In the genomic region with DNA sequence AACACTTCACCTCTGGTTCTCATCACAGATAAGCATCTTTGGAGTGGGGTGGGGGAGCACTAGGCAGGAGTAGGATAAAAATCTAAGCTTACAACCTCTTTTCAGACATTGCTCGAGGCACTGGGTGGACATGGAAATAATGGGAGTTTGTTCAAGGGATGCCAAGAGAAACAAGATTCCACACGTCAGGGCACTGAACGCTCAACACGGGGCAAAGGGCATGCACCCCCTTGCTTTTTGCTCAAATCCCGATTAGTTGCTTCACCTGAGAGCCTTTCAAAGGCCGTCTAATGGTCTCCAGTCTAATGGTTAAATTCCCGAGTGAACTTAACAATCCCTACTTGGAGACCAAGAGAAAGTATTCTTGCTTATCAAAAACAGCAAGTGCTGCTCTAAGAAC, we compare ENCODE assay signal across 8 mouse cellular contexts. TPM values are rescaled to one million over a fixed set of nuclear protein-coding genes. Genes with fewer than 3 reads are reported as not detected.
DNase-seq lines count a peak whose midpoint lies in the region; ATAC-seq and TF ChIP-seq lines count a peak whose summit lies in the region.

No protein-coding gene starts in this region.

- H3K27ac ChIP-seq in left cerebral cortex, adult 2 months: no peak overlapping the region
- H3K27ac ChIP-seq in embryonic facial prominence, embryonic 11.5 days (replicated peaks; ENCODE audit: low read depth, low read length): no peak overlapping the region
- H3K27ac ChIP-seq in intestine, embryonic 14.5 days (ENCODE audit: low read depth): peak overlapping the region; percentile 78; the same call in 1 of the 2 replicates
- H3K27ac ChIP-seq in neural tube, embryonic 12.5 days: no peak overlapping the region

- H3K9me3 ChIP-seq in embryonic facial prominence, embryonic 11.5 days (replicated peaks; ENCODE audit: control insufficient read depth, low read length): no peaks in the 10 kb centered on the region
- no peaks in the 10 kb centered on the region for H3K9me3 ChIP-seq in intestine, embryonic 14.5 days (ENCODE audit: control insufficient read depth, low read length)
- H3K9me3 ChIP-seq in neural tube, embryonic 12.5 days: no peaks in the 10 kb centered on the region

- no peak for TF ChIP-seq CTCF in left cerebral cortex, adult 2 months (IDR thresholded peaks at IDR 0.05)

- H3K36me3 ChIP-seq in embryonic facial prominence, embryonic 11.5 days (replicated peaks; ENCODE audit: control insufficient read depth, insufficient read depth, low read depth, low read length): no peaks in the 10 kb centered on the region
- H3K36me3 ChIP-seq in intestine, embryonic 14.5 days (ENCODE audit: control insufficient read depth, insufficient read depth, low read length): no peaks in the 10 kb centered on the region
- H3K36me3 ChIP-seq in neural tube, embryonic 12.5 days: no peaks in the 10 kb centered on the region

- WGBS in embryonic facial prominence, embryonic 11.5 days: 9% methylated on average over 7 of the region's 7 CpGs
- 21% methylated on average over 7 of the region's 7 CpGs for WGBS in intestine, embryonic 14.5 days
- WGBS in neural tube, embryonic 12.5 days: 33% methylated on average over 7 of the region's 7 CpGs

- no peaks in the 10 kb centered on the region for H3K27me3 ChIP-seq in embryonic facial prominence, embryonic 11.5 days (ENCODE audit: control insufficient read depth, insufficient read depth, low read length)
- no peaks in the 10 kb centered on the region for H3K27me3 ChIP-seq in intestine, embryonic 14.5 days (replicated peaks; ENCODE audit: control insufficient read depth, insufficient read depth, low read length)
- H3K27me3 ChIP-seq in neural tube, embryonic 12.5 days (replicated peaks): no peaks in the 10 kb centered on the region

- DNase-seq in left cerebral cortex, adult 2 months (ENCODE audit: extremely low spot score in 1 of 2, low spot score in 2 of 2): no peak
- no peak for DNase-seq in left cerebral cortex, adult 8-10 months (ENCODE audit: low spot score in 2 of 2)
- DNase-seq in embryonic facial prominence, embryonic 11.5 days (ENCODE audit: low spot score): no peak
- no peak for DNase-seq in intestine, embryonic 14.5 days (ENCODE audit: low spot score)
- DNase-seq in urinary bladder, postnatal 25 days (ENCODE audit: low spot score): no peak
- DNase-seq in spleen, postnatal 36 days (ENCODE audit: low spot score in 2 of 2): no peak
- DNase-seq in right cerebral cortex, postnatal 14 days: no peak

- peak overlapping the region; percentile 85 for H3K4me3 ChIP-seq in left cerebral cortex, adult 2 months
- H3K4me3 ChIP-seq in embryonic facial prominence, embryonic 11.5 days (ENCODE audit: low read depth, low read length): peak overlapping the region; percentile 97
- peak overlapping the region; percentile 96 for H3K4me3 ChIP-seq in intestine, embryonic 14.5 days (ENCODE audit: low read depth, low read length)
- peak overlapping the region; percentile 99 for H3K4me3 ChIP-seq in neural tube, embryonic 12.5 days

- peak overlapping the region; percentile 85 for H3K4me2 ChIP-seq in embryonic facial prominence, embryonic 11.5 days (ENCODE audit: low read depth, low read length)
- H3K4me2 ChIP-seq in intestine, embryonic 14.5 days (ENCODE audit: low read length): peak overlapping the region; percentile 91
- H3K4me2 ChIP-seq in neural tube, embryonic 12.5 days (replicated peaks): peak overlapping the region; percentile 96

- intact Hi-C loops in left cerebral cortex, adult 2 months (cut with DNase I): no loop called here

- H3K4me1 ChIP-seq in embryonic facial prominence, embryonic 11.5 days (ENCODE audit: control insufficient read depth, insufficient read depth, low read length): no peaks in the 10 kb centered on the region
- peaks cover 24% of the 10 kb centered on the region; the same call in 1 of the 2 replicates for H3K4me1 ChIP-seq in intestine, embryonic 14.5 days (replicated peaks; ENCODE audit: control insufficient read depth, insufficient read depth, low read length)
- peaks cover 25% of the 10 kb centered on the region for H3K4me1 ChIP-seq in neural tube, embryonic 12.5 days

- no peak for ATAC-seq in embryonic facial prominence, embryonic 11.5 days (replicated peaks; ENCODE audit: insufficient number of reproducible peaks, low FRiP score, low TSS enrichment, low read depth)
- ATAC-seq in intestine, embryonic 14.5 days (replicated peaks; ENCODE audit: low FRiP score, low TSS enrichment, low read depth): no peak
- no peak for ATAC-seq in neural tube, embryonic 12.5 days (ENCODE audit: low FRiP score, low read depth)

- peak overlapping the region; percentile 93 for H3K9ac ChIP-seq in embryonic facial prominence, embryonic 11.5 days (replicated peaks; ENCODE audit: low read length)
- peak overlapping the region; percentile 93 for H3K9ac ChIP-seq in intestine, embryonic 14.5 days (ENCODE audit: low read length)
- H3K9ac ChIP-seq in neural tube, embryonic 12.5 days: peak overlapping the region; percentile 98

RNA-seq across cellular contexts. Expression of gene D17Wsu92e, which starts 1.4 kb away (rescaled TPM):
- 100 to 1,000 TPM; 219 to 228 TPM for total RNA-seq in left cerebral cortex, adult 2 months (2021)
- 100 to 1,000 TPM; 203 to 227 (median 213) TPM for total RNA-seq in left cerebral cortex, adult 8-10 months (2022)
- polyA plus RNA-seq in embryonic facial prominence, embryonic 11.5 days (2014; fragmentation: Nextera tagmentation; extraction: Ambion mirVana): 12.4 and 12.7 TPM in 2 replicates
- polyA plus RNA-seq in intestine, embryonic 14.5 days (2014; fragmentation: Nextera tagmentation; extraction: Ambion mirVana): 20.1 and 23.4 TPM in 2 replicates
- polyA plus RNA-seq in neural tube, embryonic 12.5 days (2016; fragmentation: Nextera tagmentation; extraction: Ambion mirVana): 11.5 and 12.1 TPM in 2 replicates

RNA-seq across cellular contexts. Expression of gene Snrpc, which starts 18.9 kb away (rescaled TPM):
- 10 to 100 TPM; 43.4 to 49.8 TPM for total RNA-seq in left cerebral cortex, adult 2 months (2021)
- 10 to 100 TPM; 41.8 to 48.9 (median 42.4) TPM for total RNA-seq in left cerebral cortex, adult 8-10 months (2022)
- 355 and 368 TPM in 2 replicates for polyA plus RNA-seq in embryonic facial prominence, embryonic 11.5 days (2014; fragmentation: Nextera tagmentation; extraction: Ambion mirVana)
- 302 and 314 TPM in 2 replicates for polyA plus RNA-seq in intestine, embryonic 14.5 days (2014; fragmentation: Nextera tagmentation; extraction: Ambion mirVana)
- 322 and 330 TPM in 2 replicates for polyA plus RNA-seq in neural tube, embryonic 12.5 days (2016; fragmentation: Nextera tagmentation; extraction: Ambion mirVana)

RNA-seq across cellular contexts. Expression of gene Uhrf1bp1, which starts 37.2 kb away (rescaled TPM):
- total RNA-seq in left cerebral cortex, adult 2 months (2021): 10 to 100 TPM; 20.3 to 20.8 TPM
- total RNA-seq in left cerebral cortex, adult 8-10 months (2022): 10 to 100 TPM; 18.9 to 23.6 (median 21.8) TPM
- polyA plus RNA-seq in embryonic facial prominence, embryonic 11.5 days (2014; fragmentation: Nextera tagmentation; extraction: Ambion mirVana): 5.2 and 6.4 TPM in 2 replicates
- 5.8 and 6.6 TPM in 2 replicates for polyA plus RNA-seq in intestine, embryonic 14.5 days (2014; fragmentation: Nextera tagmentation; extraction: Ambion mirVana)
- polyA plus RNA-seq in neural tube, embryonic 12.5 days (2016; fragmentation: Nextera tagmentation; extraction: Ambion mirVana): 7.8 TPM in 2 replicates
